Mouse (Mus musculus) cerebellum, adult 18-20 months (tissue): ENCODE measurements around the gene 9430097D07Rik.

ENCODE experiments used
- DNase-seq, 2 experiments: peaks; one replicate each; pipeline ENCODE4 v3.0.0; 2021

9430097D07Rik gene

GRCm38 (mm10) chr2:32596725-32597124 is 21.2 kb upstream of the 9430097D07Rik start:
- peak; percentile 89 to 92 for DNase-seq

DNA sequence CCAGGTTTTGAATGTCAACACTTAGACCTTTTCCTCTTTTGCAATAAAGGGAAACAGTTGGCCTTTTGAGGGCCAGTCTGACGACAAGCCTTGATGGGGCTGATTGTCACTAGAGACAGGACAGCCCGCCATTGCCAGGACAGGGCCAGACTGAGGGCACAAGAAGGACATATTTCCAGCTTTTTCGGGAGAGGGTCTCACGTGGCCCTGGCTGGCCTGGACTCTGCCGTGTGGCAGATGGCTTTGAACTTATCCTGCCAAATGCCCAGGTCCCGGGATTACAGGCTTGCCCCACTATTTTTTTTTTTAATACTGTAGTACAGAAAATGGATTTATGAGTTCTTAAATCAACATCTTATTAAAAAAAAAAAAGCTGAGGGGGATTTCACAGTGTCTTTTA is 15.8 kb upstream of the 9430097D07Rik start:
- peak in 1 of 2 experiments; percentile 53 for DNase-seq

DNA sequence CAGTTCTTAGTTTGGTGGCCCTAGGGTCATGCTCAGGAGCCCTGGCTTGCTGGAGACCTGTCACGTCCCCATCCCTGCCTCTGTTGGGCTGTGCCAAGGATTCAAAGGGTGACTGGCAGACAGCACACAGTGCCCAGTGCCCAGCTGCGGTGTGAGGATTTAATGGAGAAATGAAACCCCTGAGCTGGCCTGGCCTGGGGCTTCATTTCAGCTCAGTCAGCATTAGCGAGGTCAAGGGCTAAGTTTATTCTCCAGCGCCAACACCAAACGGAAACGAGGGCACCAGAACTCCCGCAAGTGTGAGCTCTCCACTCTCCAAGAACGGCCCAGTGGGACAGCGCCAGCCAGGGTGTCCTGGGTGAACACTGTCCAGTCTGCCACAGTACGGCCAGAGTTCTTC is 14.7 kb upstream of the 9430097D07Rik start:
- no peak for DNase-seq

- peak; percentile 90 for DNase-seq
Measured at GRCm38 (mm10) chr2:32589213-32589795, 13.8 kb upstream of the 9430097D07Rik start.

GRCm38 (mm10) chr2:32587731-32588321 is 12.3 kb upstream of the 9430097D07Rik start:
- peak in 1 of 2 experiments; percentile 49 for DNase-seq

GRCm38 (mm10) chr2:32586871-32587351 is 11.4 kb upstream of the 9430097D07Rik start, which contains the start of gene St6galnac4:
Gene St6galnac4 (plus strand): TSS chr2:32587095.
- DNase-seq = peak; percentile 94

DNA sequence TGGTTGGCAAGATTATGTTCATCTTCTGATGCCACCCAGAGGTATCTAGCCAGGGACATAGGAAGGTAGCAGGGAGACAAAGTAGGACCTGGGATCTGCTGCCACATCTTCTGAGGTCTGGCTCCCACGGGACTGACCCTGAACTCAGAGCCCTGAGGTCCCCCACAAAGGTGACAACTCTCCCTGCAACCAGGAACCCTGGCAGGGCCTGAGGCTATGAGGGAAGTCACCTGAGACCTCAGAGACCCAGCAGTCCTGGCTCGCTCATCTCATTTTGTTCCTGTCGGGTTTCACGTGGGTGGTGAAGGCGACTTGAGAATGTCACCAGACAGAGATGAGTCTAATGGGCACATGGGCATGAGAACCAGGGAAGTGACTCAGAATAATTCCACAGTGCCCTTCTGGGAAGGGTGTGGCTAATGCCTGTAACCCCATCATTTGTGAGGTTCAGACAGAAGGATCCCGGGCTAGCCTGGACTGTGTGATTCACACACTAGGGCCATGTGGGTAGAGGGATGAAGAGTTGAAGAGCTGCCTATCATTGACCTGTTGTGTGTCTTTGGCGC is 9.7 kb upstream of the 9430097D07Rik start:
- DNase-seq = no peak

- peak; percentile 88 to 90 for DNase-seq
Measured at GRCm38 (mm10) chr2:32582830-32583799, 7.6 kb upstream of the 9430097D07Rik start.

DNA sequence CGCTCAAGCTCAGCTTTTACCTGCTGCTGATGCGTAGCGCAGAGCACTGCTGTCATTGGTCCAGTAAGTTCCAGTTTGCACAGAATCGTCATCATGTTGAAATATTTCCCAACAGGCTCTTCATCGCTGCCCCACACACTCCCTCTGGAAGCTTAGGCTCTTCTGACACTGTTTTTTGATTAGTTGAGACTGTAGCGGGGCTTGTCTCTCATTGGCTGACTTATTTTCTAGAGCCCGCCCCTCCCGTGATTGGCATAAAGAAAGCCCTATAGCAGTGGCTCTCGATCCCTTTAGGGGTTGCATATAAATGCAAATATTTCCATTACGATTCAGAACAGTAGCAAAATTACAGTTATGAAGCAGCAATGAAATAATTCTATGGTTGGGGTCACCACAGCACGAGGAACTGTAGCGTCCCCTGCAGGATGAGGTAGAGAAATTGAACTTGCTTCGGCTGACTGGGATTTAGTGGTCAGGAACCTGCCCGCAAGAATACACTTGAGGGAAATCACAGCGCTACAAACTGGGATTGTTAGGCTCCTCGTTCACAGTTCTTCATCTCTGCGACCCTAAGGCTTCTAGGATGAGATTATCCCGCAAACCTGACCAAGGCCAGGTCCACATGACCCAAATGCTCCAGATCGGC is 6.1 kb upstream of the 9430097D07Rik start:
- DNase-seq = peak; percentile 76 to 78

DNA sequence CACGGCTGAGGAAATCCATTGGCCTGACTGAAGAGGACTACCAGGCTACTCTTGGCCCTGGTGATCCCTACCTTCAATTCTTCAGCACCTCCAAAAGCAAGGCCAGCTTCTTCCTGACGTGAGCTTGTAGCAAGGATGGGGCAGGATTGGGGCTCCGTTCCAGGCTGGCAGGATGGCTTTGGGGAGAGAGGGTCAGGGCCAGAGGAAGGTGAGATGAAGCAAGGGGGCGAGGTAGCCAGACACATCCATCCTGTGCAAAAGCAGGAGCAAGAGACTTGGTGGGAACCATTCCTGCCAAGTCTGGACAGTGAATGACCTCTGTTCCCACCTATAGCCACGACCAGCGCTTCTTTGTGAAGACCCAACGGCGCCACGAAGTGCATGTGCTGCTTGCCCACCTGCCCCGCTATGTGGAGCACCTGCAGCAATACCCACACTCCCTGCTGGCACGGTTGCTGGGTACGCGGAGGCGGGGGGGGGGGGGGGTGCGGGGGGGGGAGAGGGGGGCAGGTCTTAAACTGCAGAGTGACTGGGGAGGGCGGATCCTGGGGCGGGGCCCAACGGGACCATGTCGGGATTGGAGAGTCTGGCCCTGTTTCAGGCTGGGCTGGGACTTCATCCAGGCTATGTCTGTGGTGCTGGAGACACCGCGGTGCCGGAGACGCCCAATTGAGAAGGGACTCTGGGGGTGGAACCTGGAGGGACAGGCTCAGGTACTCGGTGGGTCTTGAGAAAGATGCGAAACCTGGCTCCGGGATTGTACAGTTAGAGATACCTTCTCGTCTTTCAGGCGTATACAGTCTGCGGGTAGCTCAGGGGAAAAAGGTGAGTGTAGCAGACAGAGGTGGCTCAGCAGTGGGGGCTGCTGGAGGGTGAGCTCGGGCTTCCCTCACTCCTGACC is 2.9 kb upstream of the 9430097D07Rik start:
- no peak for DNase-seq

- no peak for DNase-seq
Measured at GRCm38 (mm10) chr2:32576532-32576931, 1.0 kb upstream of the 9430097D07Rik start.

DNA sequence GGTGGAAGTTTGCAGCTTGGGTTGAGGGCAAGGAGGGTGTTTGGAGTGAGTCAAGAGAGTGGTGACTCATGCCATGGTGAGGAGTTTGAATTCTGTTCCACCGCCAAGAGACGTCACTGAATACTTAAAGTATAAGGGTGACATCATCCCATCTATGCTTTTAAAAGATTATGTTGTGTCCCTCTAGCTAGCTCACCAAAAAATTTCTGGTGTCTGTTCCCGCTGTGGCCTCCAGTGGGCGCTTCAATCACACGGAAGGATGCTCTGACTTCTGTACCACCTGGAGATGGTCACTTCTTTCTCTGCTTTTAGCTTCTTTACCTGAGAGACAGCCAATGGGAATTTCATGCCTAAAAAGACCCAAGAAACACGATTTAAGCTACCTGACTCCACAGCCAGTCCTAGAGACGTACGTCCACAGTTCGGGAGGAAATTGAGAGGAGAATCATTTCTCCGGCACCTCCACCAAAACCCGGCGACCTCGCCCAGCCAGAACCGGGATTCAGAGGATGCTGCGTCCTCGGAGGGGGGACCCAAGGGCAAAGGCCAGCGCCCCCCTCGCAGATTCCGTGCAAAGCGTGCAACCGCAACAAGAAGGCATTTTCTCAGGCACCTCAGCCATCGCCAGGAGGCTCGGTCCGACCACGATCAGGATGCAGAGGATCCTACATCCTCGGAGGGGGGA is 441 bp downstream of the 9430097D07Rik start:
- peak; percentile 83 to 84 for DNase-seq

DNA sequence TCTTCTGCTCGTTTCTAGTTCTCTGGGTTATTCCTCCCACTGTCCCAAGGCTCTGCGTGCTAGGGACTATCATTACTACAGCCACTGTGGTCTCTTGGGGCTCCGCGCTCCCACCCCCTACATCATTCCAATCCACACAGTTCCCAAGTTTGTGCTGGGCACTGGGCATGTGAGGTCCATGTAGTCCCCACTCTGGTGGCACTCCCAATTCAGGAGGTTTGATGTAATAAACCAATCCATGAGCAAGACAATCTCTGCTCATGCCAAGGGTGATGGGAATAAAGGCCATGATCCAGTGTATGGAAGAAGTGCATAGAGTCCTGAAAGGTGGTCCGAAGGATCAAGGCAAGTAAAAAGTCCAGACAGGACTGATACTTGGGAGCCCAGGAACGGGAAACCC is 987 bp downstream of the 9430097D07Rik start, which contains the start of gene Pip5kl1:
Gene Pip5kl1, plus strand, starts transcription at position 301 of the 400 bp plus-strand sequence.
- no peak for DNase-seq

- no peak for DNase-seq
Measured at GRCm38 (mm10) chr2:32572196-32572595, 3.3 kb downstream of the 9430097D07Rik start.

DNA sequence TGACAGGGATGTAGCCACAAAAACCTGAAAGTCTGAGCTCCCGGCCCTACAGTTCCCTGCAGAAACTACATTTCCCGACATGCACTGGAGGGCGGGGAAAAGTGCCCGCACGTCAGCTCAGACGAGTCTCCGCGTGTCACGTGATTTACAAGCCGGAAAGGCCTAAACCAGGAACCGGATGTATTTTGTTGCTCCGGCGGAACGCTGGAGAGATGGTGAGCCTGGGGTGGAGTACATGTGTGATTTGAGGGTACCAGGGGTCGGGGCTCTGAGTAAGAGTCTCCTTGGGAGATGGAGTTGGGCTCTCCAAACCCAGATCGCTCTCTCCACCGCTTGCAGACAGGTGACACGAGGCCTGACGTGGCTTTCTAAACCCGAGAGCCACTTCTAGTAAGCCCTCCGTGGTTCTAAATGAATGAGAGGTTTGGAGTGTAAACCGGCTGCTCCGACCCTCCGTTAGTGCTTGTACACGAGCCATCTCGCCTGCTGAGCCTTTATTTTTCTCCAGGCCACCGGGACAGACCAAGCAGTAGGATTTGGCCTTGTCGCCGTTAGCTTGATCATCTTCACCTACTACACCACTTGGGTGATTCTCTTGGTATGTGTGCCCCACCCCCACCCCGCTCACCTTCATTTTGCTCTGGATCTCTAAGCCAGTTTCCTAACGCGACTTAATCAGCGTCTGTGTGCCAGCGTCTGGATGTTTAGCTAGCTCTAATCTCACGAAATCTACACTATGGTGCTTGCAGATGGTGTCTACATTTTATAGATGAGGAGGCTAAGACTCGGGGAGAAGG is 4.6 kb downstream of the 9430097D07Rik start, which contains the start of gene Dpm2:
Gene Dpm2, plus strand, starts transcription at position 161 of the 797 bp plus-strand sequence.
- DNase-seq = peak; percentile 89 to 96

- DNase-seq = no peak
Measured at GRCm38 (mm10) chr2:32568941-32569340, 6.5 kb downstream of the 9430097D07Rik start.

DNA sequence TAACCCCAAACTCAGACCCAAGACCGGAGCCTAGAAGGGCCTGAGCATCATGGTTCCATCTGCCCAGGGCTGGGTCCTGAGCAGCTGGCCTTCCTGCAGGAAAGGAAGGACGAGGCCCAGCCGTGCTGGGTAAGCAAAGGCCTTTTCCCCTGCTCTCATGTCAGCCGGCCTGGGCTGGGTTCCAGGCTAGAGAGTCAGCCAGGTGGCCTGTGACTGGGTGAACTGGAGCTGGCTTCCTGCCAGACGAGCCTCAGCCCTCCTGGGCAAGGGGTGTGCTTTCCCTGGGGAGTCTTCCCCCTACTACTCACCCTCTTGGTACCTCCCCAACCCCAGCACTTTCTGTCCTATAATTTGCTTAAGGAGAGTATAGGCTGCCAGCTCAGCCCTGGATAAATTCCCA is 7.3 kb downstream of the 9430097D07Rik start:
- DNase-seq = peak in 1 of 2 experiments; percentile 61

- peak; percentile 79 for DNase-seq
Measured at GRCm38 (mm10) chr2:32566536-32567063, 8.9 kb downstream of the 9430097D07Rik start.

- DNase-seq = no peak
Measured at GRCm38 (mm10) chr2:32559570-32559969, 15.9 kb downstream of the 9430097D07Rik start.
